Mouse (Mus musculus) liver, embryonic 11.5 days (tissue): ENCODE data around the gene Isoc2a. TPM values are rescaled to one million over a fixed set of nuclear protein-coding genes. Genes with fewer than 3 reads are reported as not detected.

Experiments
- ATAC-seq: fragments of 200-750 bp; cut with Nextera tagmentation; replicated peaks from 2 replicates; pipeline ENCODE4 v1.8.0; 2017; ENCODE audit warnings: moderate number of reproducible peaks, mild to moderate bottlenecking, moderate TSS enrichment, moderate library complexity; ENCODE audit not compliant: low FRiP score
- DNase-seq: peaks from one replicate; pipeline ENCODE4 v3.0.0-alpha.2; 2017; ENCODE audit warnings: low spot score
- H3K27ac ChIP-seq: fragments of 300-500 bp; sonication (generic); 2 replicates; pipeline ENCODE4 v1.5.1; 2014; ENCODE audit warnings: mild to moderate bottlenecking, low read depth, low read length, control low read depth
- H3K27me3 ChIP-seq: fragments of 300-500 bp; sonication (generic); replicated peaks from 2 replicates; pipeline ENCODE4 v1.6.1; 2014; ENCODE audit warnings: low read length, mixed read lengths; ENCODE audit not compliant: control insufficient read depth, insufficient read depth
- H3K36me3 ChIP-seq: fragments of 300-500 bp; sonication (generic); 2 replicates; pipeline ENCODE4 v1.6.1; 2014; ENCODE audit warnings: mild to moderate bottlenecking, low read length, moderate library complexity, mixed read lengths; ENCODE audit not compliant: control insufficient read depth, insufficient read depth
- H3K4me1 ChIP-seq: fragments of 300-500 bp; sonication (generic); replicated peaks from 2 replicates; pipeline ENCODE4 v1.6.1; 2014; ENCODE audit warnings: low read length, mixed read lengths; ENCODE audit not compliant: control insufficient read depth, insufficient read depth
- H3K4me2 ChIP-seq: fragments of 300-500 bp; sonication (generic); 2 replicates; pipeline ENCODE4 v1.6.1; 2014; ENCODE audit warnings: mild to moderate bottlenecking, control low read depth, moderate library complexity
- H3K4me3 ChIP-seq: fragments of 300-500 bp; sonication (generic); 2 replicates; pipeline ENCODE4 v1.5.1; 2014; ENCODE audit warnings: low read depth, low read length, control low read depth
- H3K9ac ChIP-seq: fragments of 300-500 bp; sonication (generic); 2 replicates; pipeline ENCODE4 v1.6.1; 2014; ENCODE audit warnings: low read depth, low read length, control low read depth
- H3K9me3 ChIP-seq: fragments of 300-500 bp; sonication (generic); 2 replicates; pipeline ENCODE4 v1.6.1; 2016; ENCODE audit warnings: low read length, inconsistent platforms, mixed read lengths; ENCODE audit not compliant: control insufficient read depth
- WGBS: fragments of 180-500 bp; shearing (Covaris S2); extraction: QIAGEN DNeasy Blood & Tissue Kit; methylation state at CpG from one replicate; pipeline ENCODE4 v1.1.7; 2014; 5-methylcytosine and 5-hydroxymethylcytosine counted together
- polyA plus RNA-seq: library from polyadenylated mRNA; unstranded; fragments of >200 nt; fragmentation: Nextera tagmentation; extraction: Ambion mirVana; gene quantifications from 2 replicates; pipeline ENCODE4 v1.2.1, GENCODE M21; 2014

Isoc2a gene
- polyA plus RNA-seq, 1 experiment from 2014 or later: 1.3 TPM

- no peaks in the 10 kb centered on the region for H3K9me3 ChIP-seq
- peak overlapping the region; percentile 47 for H3K27ac ChIP-seq
- H3K4me2 ChIP-seq: peak overlapping the region; percentile 66
- DNase-seq (peak; percentile 43), ATAC-seq (peak; percentile 37; the same call in 1 of the 2 replicates)
- peak overlapping the region; percentile 38 for H3K4me3 ChIP-seq
- WGBS: 12% methylated on average over 11 of the region's 11 CpGs
- H3K4me1 ChIP-seq: peaks cover 7% of the 10 kb centered on the region
- H3K36me3 ChIP-seq: no peaks in the 10 kb centered on the region
- no peaks in the 10 kb centered on the region for H3K27me3 ChIP-seq
- peak overlapping the region; percentile 57 for H3K9ac ChIP-seq
Observed at GRCm38 (mm10) chr7:4900523-4900851, 23.5 kb downstream of the Isoc2a start.

- ATAC-seq (no peak), DNase-seq (peak; percentile 75)
- 48% methylated on average over 8 of the region's 8 CpGs for WGBS
- H3K4me2 ChIP-seq: peak overlapping the region; percentile 66
- peaks cover 7% of the 10 kb centered on the region for H3K4me1 ChIP-seq
- H3K36me3 ChIP-seq: no peaks in the 10 kb centered on the region
- no peak overlapping the region for H3K9ac ChIP-seq
- H3K27me3 ChIP-seq: no peaks in the 10 kb centered on the region
- no peaks in the 10 kb centered on the region for H3K9me3 ChIP-seq
- H3K27ac ChIP-seq: no peak overlapping the region; the same call in 1 of the 2 replicates
- H3K4me3 ChIP-seq: no peak overlapping the region
Observed at GRCm38 (mm10) chr7:4901171-4901570, 24.2 kb downstream of the Isoc2a start.

- Histone ChIP-seq H3K9ac (no peak overlapping the region), H3K27me3 (no peaks in the 10 kb centered on the region), H3K36me3 (no peaks in the 10 kb centered on the region), H3K4me2 (no peak overlapping the region), H3K4me3 (no peak overlapping the region), H3K4me1 (peaks cover 7% of the 10 kb centered on the region), H3K27ac (no peak overlapping the region), H3K9me3 (no peaks in the 10 kb centered on the region)
- ATAC-seq (no peak), DNase-seq (peak; percentile 12)
- WGBS: 79% methylated on average over 9 of the region's 9 CpGs
Observed at GRCm38 (mm10) chr7:4902404-4902803, 25.5 kb downstream of the Isoc2a start.

GRCm38 (mm10) chr7:4906466-4906950, 29.6 kb downstream of the Isoc2a start, which contains the start of gene Gm36210:
Gene Gm36210 (minus strand): TSS chr7:4906516.
- no peak for ATAC-seq
- 64% methylated on average over 10 of the region's 10 CpGs for WGBS

GRCm38 (mm10) chr7:4911561-4911960, 34.6 kb downstream of the Isoc2a start:
- DNase-seq (no peak), ATAC-seq (no peak)
- Histone ChIP-seq H3K27me3 (no peaks in the 10 kb centered on the region), H3K9ac (no peak overlapping the region), H3K4me3 (no peak overlapping the region), H3K36me3 (no peaks in the 10 kb centered on the region), H3K27ac (no peak overlapping the region), H3K4me1 (peaks cover 10% of the 10 kb centered on the region), H3K9me3 (no peaks in the 10 kb centered on the region), H3K4me2 (no peak overlapping the region)
- WGBS: 31% methylated on average over 9 of the region's 9 CpGs

More at GRCm38 (mm10) chr7:4906466-4906950, 29.6 kb downstream of the Isoc2a start, which contains the start of gene Gm36210:
- no peaks in the 10 kb centered on the region for H3K36me3 ChIP-seq
- H3K9me3 ChIP-seq: no peaks in the 10 kb centered on the region
- H3K27ac ChIP-seq: no peak within 1 kb of the TSS
- no peaks in the 10 kb centered on the region for H3K27me3 ChIP-seq
- H3K4me1 ChIP-seq: no peaks in the 10 kb centered on the region; the same call in 1 of the 2 replicates
- DNase-seq: no peak
- H3K9ac ChIP-seq: no peak within 1 kb of the TSS
- H3K4me2 ChIP-seq: no peak within 1 kb of the TSS
- H3K4me3 ChIP-seq: no peak within 1 kb of the TSS

GRCm38 (mm10) chr7:4912248-4912647, 35.3 kb downstream of the Isoc2a start:
- DNase-seq: no peak
- no peak for ATAC-seq
- no peak overlapping the region for H3K4me2 ChIP-seq
- no peak overlapping the region for H3K4me3 ChIP-seq
- H3K4me1 ChIP-seq: peaks cover 11% of the 10 kb centered on the region
- H3K27me3 ChIP-seq: no peaks in the 10 kb centered on the region
- no peak overlapping the region for H3K9ac ChIP-seq
- no peak overlapping the region for H3K27ac ChIP-seq
- WGBS: 56% methylated on average over 5 of the region's 5 CpGs
- H3K36me3 ChIP-seq: no peaks in the 10 kb centered on the region
- H3K9me3 ChIP-seq: no peaks in the 10 kb centered on the region

- Histone ChIP-seq H3K36me3 (peaks cover 21% of the 10 kb centered on the region), H3K27ac (peak within 1 kb of the TSS; percentile 92), H3K9ac (peak within 1 kb of the TSS; percentile 93), H3K4me2 (peak within 1 kb of the TSS; percentile 96), H3K27me3 (no peaks in the 10 kb centered on the region), H3K9me3 (no peaks in the 10 kb centered on the region), H3K4me1 (peaks cover 11% of the 10 kb centered on the region), H3K4me3 (peak within 1 kb of the TSS; percentile 81)
- DNase-seq (peak; percentile 97), ATAC-seq (peak; percentile 87)
- under 1% methylated on average over 46 of the region's 56 CpGs for WGBS
Observed at GRCm38 (mm10) chr7:4915007-4915665, 38.2 kb downstream of the Isoc2a start, which contains the start of gene Zfp628. Gene Zfp628 (plus strand): TSS chr7:4915217.

GRCm38 (mm10) chr7:4915669-4916416, 38.9 kb downstream of the Isoc2a start:
- Histone ChIP-seq H3K9me3 (no peaks in the 10 kb centered on the region), H3K27ac (peak overlapping the region; percentile 92), H3K27me3 (no peaks in the 10 kb centered on the region), H3K36me3 (peaks cover 28% of the 10 kb centered on the region), H3K4me2 (peak overlapping the region; percentile 96), H3K4me1 (peaks cover 13% of the 10 kb centered on the region), H3K9ac (peak overlapping the region; percentile 93), H3K4me3 (peak overlapping the region; percentile 81)
- WGBS: 23% methylated on average over 14 of the region's 14 CpGs
- peak; percentile 56 for ATAC-seq
- no peak for DNase-seq
